Comparison of ENCODE assay signal across 8 mouse cellular contexts in the genomic region with DNA sequence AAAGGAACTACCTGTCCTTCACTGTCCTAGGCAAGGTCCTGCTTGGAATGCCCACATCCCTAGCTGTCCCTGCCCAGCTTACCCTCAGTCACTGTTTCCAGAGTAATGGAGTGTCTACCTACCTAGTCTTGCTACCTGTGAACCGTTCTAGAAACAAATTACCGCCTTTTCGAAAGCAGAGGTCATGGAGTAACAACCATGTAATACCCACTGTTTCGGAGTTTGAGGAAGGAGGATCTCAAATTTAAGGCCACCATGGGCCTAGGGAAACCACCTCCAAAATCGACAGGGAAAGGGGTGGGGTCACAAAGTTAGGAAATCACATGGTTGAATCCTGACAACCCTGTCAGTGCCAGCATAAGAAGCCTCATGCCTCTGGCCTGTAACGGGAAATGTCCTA. TPM values are rescaled to one million over a fixed set of nuclear protein-coding genes. Genes with fewer than 3 reads are reported as not detected.
A peak's percentile ranks its signal among the peaks of the same experiment; 100 is the strongest.
DNase-seq lines count a peak whose midpoint lies in the region; ATAC-seq and TF ChIP-seq lines count a peak whose summit lies in the region.

No protein-coding gene starts in this region.

- dilution Hi-C loops in CH12.LX (cut with MboI; ENCODE audit: extremely low pct_ligation_motif_present, extremely low pct_unique_long_range_greater_than_20kb, low sequenced_read_pairs), result no loop called here

- TF ChIP-seq RAD21 in CH12.LX (IDR thresholded peaks at IDR 0.05; ENCODE audit: low read depth, low read length), result no peak

- no peaks in the 10 kb centered on the region for H3K9me3 ChIP-seq in CH12.LX (replicated peaks; ENCODE audit: low read length)
- no peaks in the 10 kb centered on the region for H3K9me3 ChIP-seq in forebrain, postnatal 0 days (ENCODE audit: low read length)
- H3K9me3 ChIP-seq in liver, embryonic 13.5 days (replicated peaks), result no peaks in the 10 kb centered on the region

- peaks cover 15 to 44% of the 10 kb centered on the region in 2 experiments for H3K4me1 ChIP-seq in CH12.LX (ENCODE audit: control insufficient read depth in 1 of 2, insufficient read depth in 2 of 2)
- H3K4me1 ChIP-seq in forebrain, postnatal 0 days (ENCODE audit: insufficient read depth), result peaks cover 9% of the 10 kb centered on the region; the same call in 1 of the 2 replicates
- peaks cover 64% of the 10 kb centered on the region for H3K4me1 ChIP-seq in liver, embryonic 13.5 days (replicated peaks)

- 0 out of 2 replicates have a peak overlapping the region, but pooled peaks have one; percentile 74 for H3K27ac ChIP-seq in gastrocnemius, adult 2 months
- peak overlapping the region; percentile 24; the same call in 1 of the 2 replicates for H3K27ac ChIP-seq in CH12.LX (ENCODE audit: insufficient read depth, low read depth)
- 0 out of 2 replicates have a peak overlapping the region, but pooled peaks have one; percentile 95 for H3K27ac ChIP-seq in forebrain, postnatal 0 days (ENCODE audit: low read depth, low read length)
- peak overlapping the region; percentile 92 for H3K27ac ChIP-seq in liver, embryonic 13.5 days

- no peak for TF ChIP-seq POLR2A in CH12.LX (IDR thresholded peaks at IDR 0.05; ENCODE audit: low read depth, low read length)

- peak overlapping the region; percentile 28; the same call in 1 of the 2 replicates for H3K9ac ChIP-seq in CH12.LX (ENCODE audit: insufficient read depth, low read depth)
- peak overlapping the region; percentile 84; the same call in 1 of the 2 replicates for H3K9ac ChIP-seq in forebrain, postnatal 0 days
- H3K9ac ChIP-seq in liver, embryonic 13.5 days, result peak overlapping the region; percentile 93

- TF ChIP-seq EP300 in CH12.LX (IDR thresholded peaks at IDR 0.05; ENCODE audit: low read length), result no peak

- H3K36me3 ChIP-seq in CH12.LX (replicated peaks in 1 of 2; ENCODE audit: control insufficient read depth in 1 of 2, insufficient read depth in 1 of 2, low read length in 1 of 2), result peaks cover 36 to 60% of the 10 kb centered on the region in 2 experiments
- peaks cover 49% of the 10 kb centered on the region for H3K36me3 ChIP-seq in forebrain, postnatal 0 days (ENCODE audit: insufficient read depth)
- H3K36me3 ChIP-seq in liver, embryonic 13.5 days, result peaks cover 61% of the 10 kb centered on the region

- peak overlapping the region; percentile 75 for H3K4me3 ChIP-seq in gastrocnemius, adult 2 months
- H3K4me3 ChIP-seq in CH12.LX (replicated peaks in 1 of 3; ENCODE audit: low read depth in 2 of 3, low read length in 2 of 3, poor library complexity in 1 of 3), result peak overlapping the region in 2 of 3 experiments; percentile 39 to 61
- H3K4me3 ChIP-seq in forebrain, postnatal 0 days (ENCODE audit: low read depth, low read length), result peak overlapping the region; percentile 74; the same call in 1 of the 2 replicates
- peak overlapping the region; percentile 78 for H3K4me3 ChIP-seq in liver, embryonic 13.5 days (replicated peaks)

- DNase-seq in gastrocnemius, adult 2 months, result no peak
- no peak for DNase-seq in gastrocnemius, adult 18-20 months (ENCODE audit: low spot score)
- no peak for DNase-seq in CH12.LX (ENCODE audit: extremely low read depth)
- no peak for DNase-seq in forebrain, postnatal 0 days
- no peak for DNase-seq in liver, embryonic 13.5 days
- no peak for DNase-seq in layer of hippocampus, postnatal 25 days (ENCODE audit: extremely low spot score in 1 of 2, low spot score in 1 of 2)
- no peak for DNase-seq in spleen, adult 18-20 months

- H3K4me2 ChIP-seq in CH12.LX (ENCODE audit: insufficient read depth, low read depth, poor library complexity, severe bottlenecking), result peak overlapping the region; percentile 86
- H3K4me2 ChIP-seq in forebrain, postnatal 0 days (ENCODE audit: low read depth), result peak overlapping the region; percentile 77
- H3K4me2 ChIP-seq in liver, embryonic 13.5 days, result peak overlapping the region; percentile 97

- TF ChIP-seq CTCF in gastrocnemius, adult 2 months (IDR thresholded peaks at IDR 0.05), result no peak
- no peak for TF ChIP-seq CTCF in CH12.LX (conservative IDR thresholded peaks at IDR 0.05 in 1 of 2, IDR thresholded peaks at IDR 0.05 in 1 of 2; ENCODE audit: low read depth in 2 of 2, low read length in 2 of 2)
- no peak for TF ChIP-seq CTCF in forebrain, postnatal 0 days (IDR thresholded peaks at IDR 0.05; ENCODE audit: low read depth)

- H3K79me2 ChIP-seq in CH12.LX (replicated peaks; ENCODE audit: control insufficient read depth, extremely low read depth, insufficient read depth, poor library complexity, severe bottlenecking), result no peaks in the 10 kb centered on the region; the same call in 1 of the 2 replicates

- ATAC-seq in forebrain, postnatal 0 days, result no peak
- 0 out of 2 replicates have a peak, but pooled peaks have one; percentile 0 for ATAC-seq in liver, embryonic 13.5 days (ENCODE audit: low read depth)
- ATAC-seq in monocyte, adult 5-6 weeks (replicated peaks; ENCODE audit: insufficient number of reproducible peaks, low FRiP score, low TSS enrichment, poor library complexity, severe bottlenecking), result no peak

- 43% methylated on average over 6 of the region's 6 CpGs for WGBS in forebrain, postnatal 0 days
- 46% methylated on average over 6 of the region's 6 CpGs for WGBS in liver, embryonic 13.5 days (ENCODE audit: insufficient replicate concordance)

- intact Hi-C loops in gastrocnemius, adult 2 months (cut with DNase I), result no loop called here

- H3K27me3 ChIP-seq in CH12.LX (replicated peaks), result no peaks in the 10 kb centered on the region
- no peaks in the 10 kb centered on the region for H3K27me3 ChIP-seq in forebrain, postnatal 0 days (ENCODE audit: insufficient read depth, low read length)
- no peaks in the 10 kb centered on the region for H3K27me3 ChIP-seq in liver, embryonic 13.5 days

- in situ Hi-C loops in CH12.LX (cut with MboI; ENCODE audit: low pct_ligation_motif_present, low pct_unique_long_range_greater_than_20kb, low sequenced_read_pairs), result no loop called here

TF ChIP-seq in CH12.LX, 34 proteins besides CTCF, POLR2A, EP300 and RAD21:
- no peak for TF ChIP-seq USF1 (IDR thresholded peaks at IDR 0.05; ENCODE audit: low read depth, low read length)
- no peak for TF ChIP-seq BHLHE40 (IDR thresholded peaks at IDR 0.05; ENCODE audit: low read depth, low read length)
- TF ChIP-seq MAX (IDR thresholded peaks at IDR 0.05; ENCODE audit: low read length), result no peak
- no peak for TF ChIP-seq NELFE (IDR thresholded peaks at IDR 0.05; ENCODE audit: low read depth, low read length)
TF ChIP-seq in CH12.LX: peak in this region for 0.

RNA-seq across cellular contexts. Expression of gene Dhrs13, which starts 0.7 kb away (rescaled TPM):
- total RNA-seq in gastrocnemius, adult 2 months (2021), result 1 to 10 TPM in 1 of 2 experiments, under 1 TPM in 1; 0.74 to 1.1 TPM
- under 1 TPM; 0.80 to 0.97 TPM for total RNA-seq in gastrocnemius, adult 18-20 months (2021)
- total RNA-seq in CH12.LX (2012; rRNA removed), result 37.7 and 39.0 TPM in 2 replicates
- 33.6 and 33.7 TPM in 2 replicates for total RNA-seq in CH12.LX (2014; rRNA removed)
- 20.9 and 21.6 TPM in 2 replicates for polyA plus RNA-seq in CH12.LX (2012; ENCODE audit: insufficient read length, low read depth)
- total RNA-seq in forebrain, postnatal 0 days (2014; rRNA removed), result 48.4 and 59.2 TPM in 2 replicates
- polyA plus RNA-seq in forebrain, postnatal 0 days (2015; fragmentation: Nextera tagmentation; extraction: Ambion mirVana), result 40.5 and 48.4 TPM in 2 replicates
- polyA plus RNA-seq in liver, embryonic 13.5 days (2015; fragmentation: Nextera tagmentation; extraction: Ambion mirVana), result 18.2 and 19.3 TPM in 2 replicates
- total RNA-seq in layer of hippocampus, postnatal 25 days (2021), result 1 to 10 TPM; 6.9 to 7.4 TPM
- 0.39 to 0.86 TPM in 2 of 3 replicates, not detected in the other for total RNA-seq in monocyte, adult 5-6 weeks (2017)

RNA-seq across cellular contexts. Expression of gene Flot2, which starts 6.3 kb away (rescaled TPM):
- 10 to 100 TPM; 46.0 to 49.8 TPM for total RNA-seq in gastrocnemius, adult 2 months (2021)
- 10 to 100 TPM; 45.6 to 49.1 TPM for total RNA-seq in gastrocnemius, adult 18-20 months (2021)
- 10.1 and 14.7 TPM in 2 replicates for total RNA-seq in CH12.LX (2012; rRNA removed)
- 4.3 and 5.2 TPM in 2 replicates for total RNA-seq in CH12.LX (2014; rRNA removed)
- polyA plus RNA-seq in CH12.LX (2012; ENCODE audit: insufficient read length, low read depth), result 13.1 and 13.4 TPM in 2 replicates
- 77.1 and 83.9 TPM in 2 replicates for total RNA-seq in forebrain, postnatal 0 days (2014; rRNA removed)
- polyA plus RNA-seq in forebrain, postnatal 0 days (2015; fragmentation: Nextera tagmentation; extraction: Ambion mirVana), result 101 and 105 TPM in 2 replicates
- 24.6 and 27.1 TPM in 2 replicates for polyA plus RNA-seq in liver, embryonic 13.5 days (2015; fragmentation: Nextera tagmentation; extraction: Ambion mirVana)
- 10 to 100 TPM; 74.4 to 81.6 TPM for total RNA-seq in layer of hippocampus, postnatal 25 days (2021)
- 18.5 to 34.4 TPM (median 28.9 TPM) in 3 replicates for total RNA-seq in monocyte, adult 5-6 weeks (2017)

RNA-seq across cellular contexts. Expression of gene Eral1, which starts 48.8 kb away (rescaled TPM):
- 10 to 100 TPM; 18.8 to 26.2 TPM for total RNA-seq in gastrocnemius, adult 2 months (2021)
- 10 to 100 TPM; 20.1 to 22.7 TPM for total RNA-seq in gastrocnemius, adult 18-20 months (2021)
- total RNA-seq in CH12.LX (2012; rRNA removed), result 40.5 and 41.5 TPM in 2 replicates
- 41.5 and 43.2 TPM in 2 replicates for total RNA-seq in CH12.LX (2014; rRNA removed)
- 37.8 and 39.1 TPM in 2 replicates for polyA plus RNA-seq in CH12.LX (2012; ENCODE audit: insufficient read length, low read depth)
- 27.4 and 30.3 TPM in 2 replicates for total RNA-seq in forebrain, postnatal 0 days (2014; rRNA removed)
- 25.5 and 26.7 TPM in 2 replicates for polyA plus RNA-seq in forebrain, postnatal 0 days (2015; fragmentation: Nextera tagmentation; extraction: Ambion mirVana)
- polyA plus RNA-seq in liver, embryonic 13.5 days (2015; fragmentation: Nextera tagmentation; extraction: Ambion mirVana), result 19.1 and 20.2 TPM in 2 replicates
- 10 to 100 TPM; 18.6 to 21.1 TPM for total RNA-seq in layer of hippocampus, postnatal 25 days (2021)
- total RNA-seq in monocyte, adult 5-6 weeks (2017), result 7.1 to 17.9 TPM (median 16.5 TPM) in 3 replicates

RNA-seq across cellular contexts. Expression of gene Phf12, which starts 48.8 kb away (rescaled TPM):
- total RNA-seq in gastrocnemius, adult 2 months (2021), result 10 to 100 TPM; 15.0 to 15.8 TPM
- total RNA-seq in gastrocnemius, adult 18-20 months (2021), result 10 to 100 TPM; 13.9 to 14.3 TPM
- 28.4 and 30.5 TPM in 2 replicates for total RNA-seq in CH12.LX (2012; rRNA removed)
- total RNA-seq in CH12.LX (2014; rRNA removed), result 10.7 and 12.2 TPM in 2 replicates
- 59.7 and 61.8 TPM in 2 replicates for polyA plus RNA-seq in CH12.LX (2012; ENCODE audit: insufficient read length, low read depth)
- total RNA-seq in forebrain, postnatal 0 days (2014; rRNA removed), result 35.9 and 49.3 TPM in 2 replicates
- polyA plus RNA-seq in forebrain, postnatal 0 days (2015; fragmentation: Nextera tagmentation; extraction: Ambion mirVana), result 6.2 and 9.1 TPM in 2 replicates
- 6.5 and 7.6 TPM in 2 replicates for polyA plus RNA-seq in liver, embryonic 13.5 days (2015; fragmentation: Nextera tagmentation; extraction: Ambion mirVana)
- 10 to 100 TPM; 42.5 to 58.5 TPM for total RNA-seq in layer of hippocampus, postnatal 25 days (2021)
- 34.9 to 44.3 TPM (median 43.9 TPM) in 3 replicates for total RNA-seq in monocyte, adult 5-6 weeks (2017)

Comparison
In these comparisons a context has a peak if more than half of its experiments do, and no peak if none do; other contexts are left out.
1. H3K27ac ChIP-seq: peak in every context shown above with its lines; median percentile 95 in forebrain, postnatal 0 days; 92 in liver, embryonic 13.5 days; 74 in gastrocnemius, adult 2 months; 24 in CH12.LX.
2. H3K9ac ChIP-seq: peak in every context shown above with its lines; median percentile 93 in liver, embryonic 13.5 days; 84 in forebrain, postnatal 0 days; 28 in CH12.LX.